Mouse (Mus musculus): ENCODE measurements around the gene Slc8a3.

DNA sequence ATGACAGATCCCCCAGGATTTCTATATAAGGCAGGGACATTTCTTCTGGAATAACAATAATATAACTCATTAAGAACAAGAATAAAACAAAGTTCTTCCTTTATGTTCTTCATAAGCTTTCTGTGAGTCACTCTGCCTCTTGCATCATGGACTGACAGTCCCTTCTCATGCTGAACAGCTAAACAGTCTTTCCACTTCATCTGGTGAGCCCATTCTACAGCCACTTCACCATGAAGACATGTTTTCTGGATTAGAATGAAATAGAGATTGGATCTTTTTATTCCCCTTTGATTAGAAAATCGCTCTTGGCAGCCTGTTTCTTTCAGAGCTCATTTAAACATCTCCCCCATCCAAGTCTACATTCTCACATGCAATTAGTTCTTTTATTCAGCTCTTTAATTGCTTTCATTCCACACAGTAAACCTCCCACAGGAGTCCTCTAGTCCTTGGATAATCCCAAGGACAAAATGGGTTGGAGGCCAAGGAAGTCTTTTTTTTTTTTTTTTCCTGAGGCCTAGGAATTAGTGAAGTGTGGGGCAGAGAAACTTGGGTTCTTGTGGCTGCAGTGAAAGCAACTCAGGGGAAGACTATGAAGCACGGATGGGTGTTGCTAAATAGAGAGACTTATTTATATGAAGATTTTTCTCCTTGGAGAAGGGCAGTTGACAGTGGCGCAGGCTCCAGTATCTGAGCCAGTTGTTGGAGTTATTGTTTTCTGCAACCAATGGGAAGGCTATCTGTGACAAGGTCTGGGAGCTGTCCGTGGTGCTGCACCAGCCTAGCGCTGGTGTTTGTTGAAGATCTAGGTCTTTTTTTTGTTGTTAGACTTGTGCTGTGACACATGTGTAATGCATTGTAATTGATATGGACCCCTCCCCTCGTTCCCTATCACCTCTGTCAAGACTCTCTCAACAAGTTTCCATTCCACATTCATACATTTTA, 127.1 kb downstream of the Slc8a3 start:
- TF ChIP-seq POLR2A (IDR thresholded peaks at IDR 0.05; ENCODE audit: low read depth, low read length) (no peak), IRF4 (IDR thresholded peaks at IDR 0.05; ENCODE audit: low read depth, low read length) (no peak), CTCF (conservative IDR thresholded peaks at IDR 0.05 in 1 of 2, IDR thresholded peaks at IDR 0.05 in 1 of 2; ENCODE audit: low read depth in 2 of 2, low read length in 2 of 2) (no peak), ZC3H11A (IDR thresholded peaks at IDR 0.05; ENCODE audit: low read depth, low read length) (no peak), MEF2A (IDR thresholded peaks at IDR 0.05; ENCODE audit: borderline replicate concordance, low read depth, low read length) (no peak), EP300 (IDR thresholded peaks at IDR 0.05; ENCODE audit: low read length) (no peak), GABPA (IDR thresholded peaks at IDR 0.05; ENCODE audit: insufficient replicate concordance, low read depth, low read length) (no peak), NRF1 (IDR thresholded peaks at IDR 0.05; ENCODE audit: low read depth, low read length) (no peak)
